Mouse (Mus musculus) inflammation-experienced regulatory T-cells, adult 16 weeks (primary cell): ENCODE data around the gene Stk4. TPM values are rescaled to one million over a fixed set of nuclear protein-coding genes. Genes with fewer than 3 reads are reported as not detected.

Experiments
- polyA plus RNA-seq: library from polyadenylated mRNA; unstranded; fragments of 100-300 nt; shearing (Covaris generic); gene quantifications from one replicate; pipeline ENCODE4 v1.2.1, GENCODE M21; 2017

Gene Stk4
- polyA plus RNA-seq, result 300 TPM

GRCm38 (mm10) chr2:164070142-164070764 lies at the start of gene Stk4:
Gene Stk4, plus strand, starts transcription at chr2:164070322.

GRCm38 (mm10) chr2:164025150-164025549 lies 45.0 kb upstream of the Stk4 start, which contains the start of gene Pabpc1l:
Gene Pabpc1l, plus strand, starts transcription at chr2:164025450.

GRCm38 (mm10) chr2:164070765-164071436 lies 779 bp downstream of the Stk4 start, which contains the start of gene Tomm34:
Gene Tomm34, minus strand, starts transcription at chr2:164071169.

GRCm38 (mm10) chr2:164170902-164171301 lies 100.8 kb downstream of the Stk4 start, which contains the start of gene Kcns1:
Gene Kcns1, minus strand, starts transcription at chr2:164171113.

GRCm38 (mm10) chr2:164182692-164183255 lies 112.7 kb downstream of the Stk4 start, which contains the start of gene Wfdc5:
Gene Wfdc5, minus strand, starts transcription at chr2:164182742.

GRCm38 (mm10) chr2:164190576-164190975 lies 120.5 kb downstream of the Stk4 start, which contains the start of gene Wfdc12:
Gene Wfdc12, minus strand, starts transcription at chr2:164190608.

GRCm38 (mm10) chr2:164199626-164200327 lies 129.7 kb downstream of the Stk4 start, which contains the start of gene Wfdc15a:
Gene Wfdc15a, minus strand, starts transcription at chr2:164200130.

Other genes starting within 250 kb of the Stk4 start
- not detected for gene Ccn5, start 249.5 kb upstream of the Stk4 start, polyA plus RNA-seq
- gene Kcnk15, start 216.7 kb upstream of the Stk4 start, polyA plus RNA-seq, result not detected
- gene Rims4, start 151.6 kb upstream of the Stk4 start, polyA plus RNA-seq, result not detected
- 92.4 TPM for gene Ywhab, start 75.4 kb upstream of the Stk4 start, polyA plus RNA-seq
- gene Pabpc1l, start 44.9 kb upstream of the Stk4 start, polyA plus RNA-seq, result 1.9 TPM
- 143 TPM for gene Tomm34, start 847 bp downstream of the Stk4 start, polyA plus RNA-seq
- gene Kcns1, start 100.8 kb downstream of the Stk4 start, polyA plus RNA-seq, result not detected
- not detected for gene Wfdc5, start 112.4 kb downstream of the Stk4 start, polyA plus RNA-seq
- gene Wfdc12, start 120.3 kb downstream of the Stk4 start, polyA plus RNA-seq, result not detected
- not detected for gene Wfdc15a, start 129.8 kb downstream of the Stk4 start, polyA plus RNA-seq
- not detected for gene Wfdc15b, start 151.3 kb downstream of the Stk4 start, polyA plus RNA-seq
- not detected for gene Svs2, start 168.1 kb downstream of the Stk4 start, polyA plus RNA-seq
- not detected for gene Svs3b, start 186.3 kb downstream of the Stk4 start, polyA plus RNA-seq
- gene Svs4, start 208.1 kb downstream of the Stk4 start, polyA plus RNA-seq, result not detected
- gene Svs3a, start 218.9 kb downstream of the Stk4 start, polyA plus RNA-seq, result not detected
- gene Svs6, start 246.4 kb downstream of the Stk4 start, polyA plus RNA-seq, result not detected